Mouse (Mus musculus) kidney, postnatal 0 days (tissue): ENCODE results near the gene Ly6f. TPM values are rescaled to one million over a fixed set of nuclear protein-coding genes. Genes with fewer than 3 reads are reported as not detected.

ENCODE experiments used
- ATAC-seq: fragments of 200-750 bp; cut with Nextera tagmentation; replicated peaks from 2 replicates; pipeline ENCODE4 v1.8.0; 2017; ENCODE audit warnings: low read depth, moderate number of reproducible peaks, moderate TSS enrichment, moderate library complexity; ENCODE audit not compliant: low FRiP score
- DNase-seq: peaks from one replicate; pipeline ENCODE4 v3.0.0-alpha.2; 2016; ENCODE audit warnings: low spot score
- H3K27ac ChIP-seq: fragments of 300-500 bp; sonication (generic); 2 replicates; pipeline ENCODE4 v1.5.1; 2014; ENCODE audit warnings: mild to moderate bottlenecking
- H3K27me3 ChIP-seq: fragments of 300-500 bp; sonication (generic); 2 replicates; pipeline ENCODE4 v1.6.1; 2014; ENCODE audit warnings: low read length, mixed read lengths; ENCODE audit not compliant: insufficient read depth
- H3K36me3 ChIP-seq: fragments of 300-500 bp; sonication (generic); 2 replicates; pipeline ENCODE4 v1.6.1; 2014; ENCODE audit warnings: low read length, mixed read lengths; ENCODE audit not compliant: insufficient read depth
- H3K4me1 ChIP-seq: fragments of 300-500 bp; sonication (generic); replicated peaks from 2 replicates; pipeline ENCODE4 v1.6.1; 2014; ENCODE audit warnings: antibody characterized with exemption, low read length, mixed read lengths; ENCODE audit not compliant: insufficient read depth
- H3K4me2 ChIP-seq: fragments of 300-500 bp; sonication (generic); 2 replicates; pipeline ENCODE4 v1.6.1; 2014; ENCODE audit warnings: mild to moderate bottlenecking, low read length, moderate library complexity, mixed read lengths
- H3K4me3 ChIP-seq: fragments of 300-500 bp; sonication (generic); replicated peaks from 2 replicates; pipeline ENCODE4 v1.5.1; 2014; ENCODE audit warnings: low read depth, low read length
- H3K9ac ChIP-seq: fragments of 300-500 bp; sonication (generic); 2 replicates; pipeline ENCODE4 v1.6.1; 2014; ENCODE audit warnings: low read depth, low read length
- H3K9me3 ChIP-seq: fragments of 300-500 bp; sonication (generic); replicated peaks from 2 replicates; pipeline ENCODE4 v1.6.1; 2016; ENCODE audit warnings: low read length, inconsistent platforms, mixed read lengths
- CTCF ChIP-seq: IDR thresholded peaks from 2 replicates; pipeline ENCODE4 v1.5.1; 2016; ENCODE audit warnings: antibody characterized with exemption, low read depth, mild to moderate bottlenecking, moderate library complexity
- WGBS: fragments of 180-500 bp; shearing (Covaris S2); extraction: QIAGEN DNeasy Blood & Tissue Kit; methylation state at CpG from one replicate; pipeline ENCODE4 v1.1.7; 2014; 5-methylcytosine and 5-hydroxymethylcytosine counted together
- polyA plus RNA-seq: library from polyadenylated mRNA; unstranded; fragments of >200 nt; fragmentation: Nextera tagmentation; extraction: Ambion mirVana; gene quantifications from 2 replicates; pipeline ENCODE4 v1.2.1, GENCODE M21; 2015

Ly6f gene
- polyA plus RNA-seq, 1 experiment from 2014 or later = 3.0 TPM

DNA sequence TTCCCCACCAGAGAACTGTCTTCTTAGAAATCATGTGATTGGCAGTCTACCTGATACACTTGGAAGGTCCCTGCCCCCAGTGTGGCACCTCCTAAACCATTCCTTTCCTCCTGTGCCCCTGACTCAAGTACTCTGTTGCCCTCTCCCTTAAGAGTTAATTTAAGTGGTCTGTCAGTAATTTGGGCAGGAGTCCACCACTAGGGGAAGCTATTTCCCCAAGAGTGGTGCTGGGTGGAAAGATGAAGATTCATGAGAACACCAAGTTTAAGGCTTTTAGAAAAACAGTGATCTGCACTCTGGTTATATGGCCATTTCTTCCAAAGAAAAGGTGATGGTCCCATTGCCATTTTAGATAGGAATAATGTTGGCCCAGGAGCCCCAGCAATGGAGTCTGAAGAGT is 2.4 kb upstream of the Ly6f start:
- no peak for DNase-seq
- H3K27ac ChIP-seq = no peak overlapping the region
- H3K36me3 ChIP-seq = no peaks in the 10 kb centered on the region
- ATAC-seq = no peak
- no peak overlapping the region for H3K9ac ChIP-seq
- H3K4me2 ChIP-seq = no peak overlapping the region
- H3K9me3 ChIP-seq = no peaks in the 10 kb centered on the region
- TF ChIP-seq CTCF = peak; percentile 23; the same call in 1 of the 2 replicates
- H3K4me1 ChIP-seq = no peaks in the 10 kb centered on the region
- H3K27me3 ChIP-seq = no peaks in the 10 kb centered on the region
- H3K4me3 ChIP-seq = no peak overlapping the region

GRCm38 (mm10) chr15:75266626-75267025 is 1.6 kb upstream of the Ly6f start:
- DNase-seq (no peak), ATAC-seq (no peak)
- TF ChIP-seq CTCF = no peak
- no peaks in the 10 kb centered on the region for H3K27me3 ChIP-seq
- H3K9me3 ChIP-seq = no peaks in the 10 kb centered on the region
- H3K9ac ChIP-seq = no peak overlapping the region
- no peak overlapping the region for H3K4me2 ChIP-seq
- no peaks in the 10 kb centered on the region for H3K4me1 ChIP-seq
- no peaks in the 10 kb centered on the region for H3K36me3 ChIP-seq
- 61% methylated on average over 1 of the region's 1 CpGs for WGBS
- H3K4me3 ChIP-seq = no peak overlapping the region
- H3K27ac ChIP-seq = no peak overlapping the region

DNA sequence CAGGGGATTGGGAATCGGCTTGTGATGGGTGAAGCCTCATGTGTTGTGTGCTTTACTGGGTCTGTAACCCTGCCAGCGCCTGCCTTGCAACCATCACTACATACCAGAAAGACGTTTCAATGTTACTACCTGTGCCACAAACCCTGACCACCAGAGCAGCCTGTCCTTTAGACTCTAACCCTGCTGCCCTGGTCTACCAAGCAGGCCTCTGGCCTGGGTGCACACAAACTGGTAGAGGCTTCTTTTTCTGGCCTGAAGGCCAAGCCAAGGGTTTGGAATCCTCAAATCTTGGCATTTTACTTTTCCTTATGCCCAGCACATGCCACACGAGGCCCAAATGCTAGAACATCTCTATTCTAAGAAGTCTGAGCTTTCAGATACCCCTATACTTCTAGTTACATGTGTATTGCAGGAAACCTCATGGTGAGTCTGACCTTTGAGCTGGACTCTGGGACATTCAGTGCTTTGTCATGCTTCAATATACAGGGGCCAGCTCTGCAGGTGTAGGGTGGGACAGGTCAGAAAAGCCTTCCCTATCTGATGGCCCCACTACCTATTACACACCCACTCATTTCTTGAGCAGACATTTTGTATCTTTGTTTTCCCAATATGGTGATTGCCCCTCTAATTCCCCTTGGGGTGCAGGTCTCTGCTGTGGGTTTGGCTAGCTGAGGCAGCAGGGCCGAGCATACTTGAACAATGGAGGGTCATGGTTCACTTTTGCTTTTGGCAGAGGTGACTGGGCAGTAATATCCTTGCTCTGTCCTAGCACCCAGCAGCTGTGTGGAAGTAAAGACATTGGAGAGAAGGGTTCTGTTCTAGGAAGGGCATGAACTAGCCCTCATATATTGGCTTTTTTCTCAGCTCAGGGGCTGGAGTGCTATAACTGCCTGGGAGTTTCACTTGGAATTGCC is 952 bp downstream of the Ly6f start:
- no peak overlapping the region for H3K27ac ChIP-seq
- H3K36me3 ChIP-seq = no peaks in the 10 kb centered on the region
- ATAC-seq (peak; percentile 40; the same call in 1 of the 2 replicates), DNase-seq (no peak)
- H3K4me1 ChIP-seq = no peaks in the 10 kb centered on the region
- H3K9me3 ChIP-seq = no peaks in the 10 kb centered on the region
- WGBS = 79% methylated on average over 5 of the region's 5 CpGs
- no peak overlapping the region for H3K9ac ChIP-seq
- H3K4me3 ChIP-seq = no peak overlapping the region
- H3K27me3 ChIP-seq = no peaks in the 10 kb centered on the region
- H3K4me2 ChIP-seq = no peak overlapping the region
- TF ChIP-seq CTCF = no peak

DNA sequence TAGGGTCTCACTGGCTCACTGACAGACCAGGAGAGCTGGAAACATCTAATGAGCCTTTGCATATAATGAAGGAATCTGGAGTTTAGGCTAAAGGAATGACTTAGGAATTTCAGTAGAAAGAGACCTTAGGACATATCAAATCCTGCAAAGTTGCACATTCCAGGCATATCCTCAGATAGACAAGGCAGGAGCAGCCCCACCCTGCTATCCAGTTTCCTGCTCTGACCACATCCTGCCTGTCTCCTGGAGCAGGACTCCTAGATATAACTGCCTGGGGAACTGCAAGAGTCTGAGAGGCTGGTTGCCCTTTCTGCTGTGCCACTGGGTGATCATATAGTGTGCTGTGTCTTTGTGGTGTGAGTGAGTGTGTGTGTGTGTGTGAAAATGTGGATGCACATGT is 1.9 kb downstream of the Ly6f start:
- Histone ChIP-seq H3K9ac (no peak overlapping the region), H3K9me3 (no peaks in the 10 kb centered on the region), H3K27me3 (no peaks in the 10 kb centered on the region), H3K36me3 (no peaks in the 10 kb centered on the region), H3K4me3 (no peak overlapping the region), H3K27ac (no peak overlapping the region), H3K4me1 (no peaks in the 10 kb centered on the region), H3K4me2 (no peak overlapping the region)
- ATAC-seq (no peak), DNase-seq (no peak)
- TF ChIP-seq CTCF = no peak

- Histone ChIP-seq H3K27ac (no peak overlapping the region), H3K9ac (no peak overlapping the region), H3K36me3 (no peaks in the 10 kb centered on the region), H3K9me3 (no peaks in the 10 kb centered on the region), H3K4me3 (no peak overlapping the region), H3K4me1 (no peaks in the 10 kb centered on the region), H3K4me2 (no peak overlapping the region), H3K27me3 (no peaks in the 10 kb centered on the region)
- ATAC-seq (no peak), DNase-seq (no peak)
- TF ChIP-seq CTCF = no peak
- WGBS = 75% methylated on average over 3 of the region's 3 CpGs
Observed at GRCm38 (mm10) chr15:75270691-75271362, 2.6 kb downstream of the Ly6f start.

DNA sequence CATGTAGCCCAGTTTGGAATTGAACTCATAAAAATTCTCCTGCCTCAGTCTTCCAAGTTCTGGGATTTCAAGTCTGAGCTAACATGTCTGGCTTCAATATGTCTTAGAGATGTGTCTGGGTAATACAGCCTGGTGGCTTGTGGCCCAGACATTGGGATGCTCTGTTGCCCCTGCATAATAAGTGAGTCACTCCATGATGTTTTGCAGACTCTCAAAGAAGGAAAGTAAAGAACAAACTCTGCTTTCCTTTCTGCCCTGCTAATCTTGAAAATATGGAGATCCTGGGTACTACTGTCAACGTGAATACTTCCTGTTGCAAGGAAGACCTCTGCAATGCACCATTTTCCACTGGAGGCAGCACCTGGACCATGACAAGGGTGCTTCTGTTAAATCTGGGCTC is 3.2 kb downstream of the Ly6f start:
- WGBS = 71% methylated on average over 1 of the region's 1 CpGs
- no peak overlapping the region for H3K9ac ChIP-seq
- H3K27ac ChIP-seq = no peak overlapping the region
- H3K4me3 ChIP-seq = no peak overlapping the region
- TF ChIP-seq CTCF = no peak
- no peak for ATAC-seq
- DNase-seq = no peak
- H3K36me3 ChIP-seq = no peaks in the 10 kb centered on the region
- H3K4me1 ChIP-seq = no peaks in the 10 kb centered on the region
- no peaks in the 10 kb centered on the region for H3K9me3 ChIP-seq
- H3K4me2 ChIP-seq = no peak overlapping the region
- H3K27me3 ChIP-seq = no peaks in the 10 kb centered on the region
